Mouse (Mus musculus) stomach, embryonic 15.5 days (tissue): ENCODE data around the gene Irf7. TPM values are rescaled to one million over a fixed set of nuclear protein-coding genes. Genes with fewer than 3 reads are reported as not detected.
A peak's percentile ranks its signal among the peaks of the same experiment; 100 is the strongest.
"Not testable (repeated sequence)": the region's sequence is repeated elsewhere in the genome, so short reads cannot be mapped to it uniquely, and the experiment has no call there.

ENCODE experiments used
- ATAC-seq: fragments of 200-750 bp; cut with Nextera tagmentation; 2 replicates; pipeline ENCODE4 v1.8.0; 2017; ENCODE audit warnings: low read depth, moderate number of reproducible peaks, moderate TSS enrichment; ENCODE audit not compliant: insufficient read depth, low FRiP score
- H3K27ac ChIP-seq: fragments of 300-500 bp; sonication (generic); 2 replicates; pipeline ENCODE4 v1.5.1; 2015; ENCODE audit warnings: mild to moderate bottlenecking, inconsistent platforms
- H3K27me3 ChIP-seq: fragments of 300-500 bp; sonication (generic); replicated peaks from 2 replicates; pipeline ENCODE4 v1.6.1; 2015; ENCODE audit warnings: inconsistent platforms
- H3K36me3 ChIP-seq: fragments of 300-500 bp; sonication (generic); 2 replicates; pipeline ENCODE4 v1.6.1; 2015; ENCODE audit warnings: inconsistent platforms
- H3K4me1 ChIP-seq: fragments of 300-500 bp; sonication (generic); 2 replicates; pipeline ENCODE4 v1.6.1; 2015; ENCODE audit warnings: inconsistent platforms
- H3K4me2 ChIP-seq: fragments of 300-500 bp; sonication (generic); 2 replicates; pipeline ENCODE4 v1.6.1; 2015; ENCODE audit warnings: mild to moderate bottlenecking, inconsistent platforms
- H3K4me3 ChIP-seq: fragments of 300-500 bp; sonication (generic); replicated peaks from 2 replicates; pipeline ENCODE4 v1.5.1; 2015; ENCODE audit warnings: inconsistent platforms
- H3K9ac ChIP-seq: fragments of 300-500 bp; sonication (generic); 2 replicates; pipeline ENCODE4 v1.6.1; 2015; ENCODE audit warnings: inconsistent platforms
- H3K9me3 ChIP-seq: fragments of 300-500 bp; sonication (generic); 2 replicates; pipeline ENCODE4 v1.6.1; 2016; ENCODE audit warnings: inconsistent platforms
- WGBS: fragments of 180-500 bp; shearing (Covaris S2); methylation state at CpG from one replicate; pipeline ENCODE4 v1.1.7; 2015; 5-methylcytosine and 5-hydroxymethylcytosine counted together
- polyA plus RNA-seq: library from polyadenylated mRNA; unstranded; fragments of >200 nt; fragmentation: Nextera tagmentation; extraction: Ambion mirVana; gene quantifications from 2 replicates; pipeline ENCODE4 v1.2.1, GENCODE M21; 2015

Irf7 gene
- polyA plus RNA-seq, 1 experiment from 2014 or later, result 5.7 TPM

DNA sequence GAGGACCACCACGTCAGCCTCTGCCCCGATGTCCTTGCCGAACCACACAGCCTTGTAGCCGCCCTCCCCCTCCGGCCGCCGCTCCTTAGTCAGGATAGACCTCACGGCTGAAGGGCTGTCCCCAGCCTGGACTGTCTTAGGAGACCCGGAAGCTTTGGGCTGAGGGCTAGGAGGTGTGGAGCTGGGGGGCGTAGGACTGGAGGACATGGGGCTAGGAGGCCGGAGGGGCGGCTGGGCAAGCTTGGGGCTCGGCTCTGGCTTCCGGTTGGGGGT, 2.9 kb upstream of the Irf7 start:
- no peak overlapping the region for H3K9ac ChIP-seq
- H3K27me3 ChIP-seq, result no peaks in the 10 kb centered on the region
- no peak overlapping the region for H3K4me3 ChIP-seq
- 0 out of 2 replicates have a peak overlapping the region, but pooled peaks have one; percentile 1 for H3K4me2 ChIP-seq
- peaks cover 4% of the 10 kb centered on the region; the same call in 1 of the 2 replicates for H3K36me3 ChIP-seq
- peaks cover 9% of the 10 kb centered on the region for H3K4me1 ChIP-seq
- H3K27ac ChIP-seq, result no peak overlapping the region
- WGBS, result 80% methylated on average over 14 of the region's 14 CpGs
- no peaks in the 10 kb centered on the region for H3K9me3 ChIP-seq
- ATAC-seq, result no peak

- no peak for ATAC-seq
- Histone ChIP-seq H3K4me3 (no peak overlapping the region), H3K9me3 (no peaks in the 10 kb centered on the region), H3K4me2 (0 out of 2 replicates have a peak overlapping the region, but pooled peaks have one; percentile 1), H3K4me1 (peaks cover 9% of the 10 kb centered on the region), H3K36me3 (peaks cover 9% of the 10 kb centered on the region; the same call in 1 of the 2 replicates), H3K27ac (no peak overlapping the region), H3K9ac (no peak overlapping the region), H3K27me3 (no peaks in the 10 kb centered on the region)
- 67% methylated on average over 24 of the region's 24 CpGs for WGBS
Measured at GRCm38 (mm10) chr7:141268466-141269272, 2.4 kb upstream of the Irf7 start.

DNA sequence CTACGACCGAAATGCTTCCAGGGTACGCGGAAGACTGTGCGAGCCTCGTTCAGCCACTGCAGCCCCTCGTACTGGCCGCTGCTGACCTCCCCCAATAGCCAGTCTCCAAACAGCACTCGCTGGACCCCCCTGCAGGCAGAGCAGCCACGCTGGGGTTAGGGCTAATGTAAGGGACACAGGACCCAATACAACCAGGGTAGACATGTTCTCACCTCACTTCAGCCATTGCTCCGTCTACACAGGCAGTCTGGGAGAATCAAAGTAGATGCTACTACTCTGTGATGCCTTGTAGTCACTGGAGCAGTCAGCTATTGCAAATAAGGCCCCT, 906 bp downstream of the Irf7 start:
- Histone ChIP-seq H3K4me3 (peak overlapping the region; percentile 60; the same call in 1 of the 2 replicates), H3K9ac (no peak overlapping the region), H3K9me3 (no peaks in the 10 kb centered on the region), H3K4me2 (peak overlapping the region; percentile 93), H3K27me3 (no peaks in the 10 kb centered on the region), H3K4me1 (peaks cover 9% of the 10 kb centered on the region), H3K36me3 (peaks cover 41% of the 10 kb centered on the region), H3K27ac (no peak overlapping the region)
- ATAC-seq, result no peak
- WGBS, result 33% methylated on average over 11 of the region's 11 CpGs

GRCm38 (mm10) chr7:141264761-141265410, 1.4 kb downstream of the Irf7 start:
- H3K9me3 ChIP-seq, result no peaks in the 10 kb centered on the region
- H3K4me1 ChIP-seq, result peaks cover 9% of the 10 kb centered on the region
- H3K9ac ChIP-seq, result no peak overlapping the region
- no peak overlapping the region for H3K27ac ChIP-seq
- H3K36me3 ChIP-seq, result peaks cover 46% of the 10 kb centered on the region
- no peak overlapping the region for H3K4me3 ChIP-seq
- peak overlapping the region; percentile 93 for H3K4me2 ChIP-seq
- WGBS, result 30% methylated on average over 12 of the region's 12 CpGs
- H3K27me3 ChIP-seq, result no peaks in the 10 kb centered on the region
- 0 out of 2 replicates have a peak, but pooled peaks have one; percentile 33 for ATAC-seq

DNA sequence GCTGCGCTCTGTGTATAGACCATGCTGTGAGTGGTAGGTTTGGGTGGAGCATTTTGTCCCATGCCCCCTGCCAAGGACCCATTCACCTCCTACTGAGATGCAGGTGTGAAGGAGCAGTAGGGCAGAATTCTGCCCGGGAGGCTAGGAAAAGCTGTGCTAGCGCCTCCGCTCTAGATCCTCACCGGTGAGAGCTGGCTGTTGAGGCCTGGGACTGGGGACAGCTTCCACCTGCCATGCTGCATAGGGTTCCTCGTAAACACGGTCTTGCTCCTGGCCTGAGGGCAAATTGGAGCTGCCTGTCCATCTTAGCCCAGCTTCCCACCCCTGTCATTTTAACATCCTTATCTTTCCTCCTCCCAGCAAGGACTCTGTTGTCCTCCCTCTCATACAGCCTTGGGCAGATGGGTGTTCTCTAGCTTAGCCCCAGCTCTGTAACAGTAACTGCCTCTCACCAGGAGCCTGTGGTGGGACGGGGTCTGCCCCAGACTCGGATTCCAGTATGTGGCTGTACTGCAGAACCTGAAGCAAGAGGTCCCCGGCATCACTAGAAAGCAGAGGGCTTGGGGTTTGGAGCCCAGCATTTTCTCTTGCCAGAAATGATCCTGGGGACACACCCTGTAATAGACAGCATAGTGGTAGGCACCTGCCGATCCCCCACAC, 2.1 kb downstream of the Irf7 start:
- H3K9me3 ChIP-seq, result no peaks in the 10 kb centered on the region
- ATAC-seq, result no peak
- no peak overlapping the region for H3K4me3 ChIP-seq
- H3K9ac ChIP-seq, result no peak overlapping the region
- H3K4me2 ChIP-seq, result no peak overlapping the region
- no peak overlapping the region for H3K27ac ChIP-seq
- peaks cover 9% of the 10 kb centered on the region for H3K4me1 ChIP-seq
- WGBS, result 73% methylated on average over 11 of the region's 11 CpGs
- H3K36me3 ChIP-seq, result peaks cover 52% of the 10 kb centered on the region
- no peaks in the 10 kb centered on the region for H3K27me3 ChIP-seq

GRCm38 (mm10) chr7:141263640-141264039, 2.6 kb downstream of the Irf7 start:
- 86% methylated on average over 13 of the region's 13 CpGs for WGBS

DNA sequence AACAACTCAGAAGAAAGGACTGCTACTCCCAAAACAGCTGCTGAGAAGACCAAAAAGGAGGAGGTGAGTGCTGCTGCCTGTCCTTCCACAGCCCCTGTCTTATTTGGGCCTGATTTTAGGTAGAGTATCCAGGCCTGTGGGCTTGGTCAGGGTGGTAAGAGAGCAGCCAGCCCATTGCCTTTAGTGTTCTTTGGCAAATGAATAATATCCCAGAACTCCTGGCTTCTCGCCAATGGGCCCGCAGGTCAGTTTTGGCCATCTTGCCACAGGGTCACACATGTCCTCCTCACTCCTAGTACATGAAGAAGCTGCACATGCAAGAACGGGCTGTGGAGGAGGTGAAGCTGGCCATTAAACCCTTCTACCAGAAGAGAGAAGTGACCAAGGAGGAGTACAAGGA, 4.8 kb downstream of the Irf7 start:
- WGBS, result 88% methylated on average over 3 of the region's 3 CpGs
- no peak overlapping the region for H3K9ac ChIP-seq
- no peaks in the 10 kb centered on the region for H3K9me3 ChIP-seq
- H3K27me3 ChIP-seq, result no peaks in the 10 kb centered on the region
- H3K27ac ChIP-seq, result no peak overlapping the region
- no peak overlapping the region for H3K4me3 ChIP-seq
- H3K36me3 ChIP-seq, result peaks cover 78% of the 10 kb centered on the region
- H3K4me2 ChIP-seq, result no peak overlapping the region
- peaks cover 8% of the 10 kb centered on the region for H3K4me1 ChIP-seq
- no peak for ATAC-seq

More at GRCm38 (mm10) chr7:141263640-141264039, 2.6 kb downstream of the Irf7 start:
- Histone ChIP-seq H3K9me3 (no peaks in the 10 kb centered on the region), H3K4me1 (peaks cover 9% of the 10 kb centered on the region), H3K27me3 (no peaks in the 10 kb centered on the region), H3K4me2 (no peak overlapping the region), H3K4me3 (no peak overlapping the region), H3K36me3 (peaks cover 58% of the 10 kb centered on the region), H3K9ac (no peak overlapping the region), H3K27ac (no peak overlapping the region)
- no peak for ATAC-seq

GRCm38 (mm10) chr7:141256159-141256558, 10.1 kb downstream of the Irf7 start:
- Histone ChIP-seq H3K4me3 (no peak overlapping the region), H3K9me3 (no peaks in the 10 kb centered on the region), H3K9ac (no peak overlapping the region), H3K27me3 (no peaks in the 10 kb centered on the region), H3K36me3 (peaks cover 81% of the 10 kb centered on the region), H3K4me1 (no peaks in the 10 kb centered on the region), H3K4me2 (no peak overlapping the region), H3K27ac (no peak overlapping the region)
- ATAC-seq, result no peak
- 88% methylated on average over 10 of the region's 10 CpGs for WGBS

DNA sequence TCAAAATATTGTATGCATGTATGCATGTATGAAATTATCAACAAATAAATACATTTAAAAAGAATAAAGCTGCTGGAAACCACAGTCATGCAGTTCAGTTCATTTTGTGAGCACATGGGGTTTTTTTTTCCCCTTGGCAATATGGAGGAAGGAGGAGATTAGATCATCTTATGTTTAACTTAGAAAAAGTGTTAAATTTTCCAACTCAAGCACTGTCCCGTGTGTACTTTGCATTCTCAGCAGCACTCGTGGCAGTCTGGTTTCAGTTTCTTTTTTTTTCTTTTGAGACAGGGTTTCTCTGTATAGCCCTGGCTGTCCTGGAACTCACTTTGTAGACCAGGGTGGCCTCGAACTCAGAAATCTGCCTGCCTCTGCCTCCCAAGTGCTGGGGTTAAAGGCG, 15.8 kb downstream of the Irf7 start:
- H3K9me3 ChIP-seq, H3K4me1 ChIP-seq, H3K4me3 ChIP-seq, ATAC-seq, H3K4me2 ChIP-seq, H3K27me3 ChIP-seq, H3K9ac ChIP-seq, H3K27ac ChIP-seq: not testable (repeated sequence)
- peaks cover 72% of the 10 kb centered on the region for H3K36me3 ChIP-seq
- 84% methylated on average over 4 of the region's 4 CpGs for WGBS

DNA sequence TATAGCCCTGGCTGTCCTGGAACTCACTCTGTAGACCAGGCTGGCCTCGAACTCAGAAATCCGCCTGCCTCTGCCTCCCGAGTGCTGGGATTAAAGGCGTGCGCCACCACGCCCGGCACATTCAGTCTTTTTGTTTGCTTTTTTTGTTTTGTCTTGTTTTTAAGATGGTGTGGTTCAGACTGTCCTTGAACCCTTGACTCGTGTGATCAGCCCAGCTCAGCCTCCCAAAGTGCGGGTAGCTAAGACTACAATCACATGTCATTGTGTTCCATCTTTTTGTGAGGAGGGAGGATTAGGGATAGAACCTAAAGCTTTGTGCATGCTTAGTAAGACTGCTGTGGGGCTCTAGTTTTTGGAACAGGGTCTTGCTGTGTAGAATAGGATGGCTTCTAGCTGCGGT, 34.7 kb downstream of the Irf7 start:
- H3K4me2 ChIP-seq, result no peak overlapping the region
- no peaks in the 10 kb centered on the region for H3K27me3 ChIP-seq
- no peak overlapping the region for H3K4me3 ChIP-seq
- peaks cover 22% of the 10 kb centered on the region for H3K4me1 ChIP-seq
- H3K9me3 ChIP-seq, result no peaks in the 10 kb centered on the region
- peaks cover 47% of the 10 kb centered on the region for H3K36me3 ChIP-seq
- no peak overlapping the region for H3K27ac ChIP-seq
- WGBS, result 88% methylated on average over 10 of the region's 10 CpGs
- ATAC-seq, result no peak
- no peak overlapping the region for H3K9ac ChIP-seq

- Histone ChIP-seq H3K27ac (no peak overlapping the region), H3K4me1 (peaks cover 22% of the 10 kb centered on the region), H3K9me3 (no peaks in the 10 kb centered on the region), H3K9ac (no peak overlapping the region), H3K27me3 (no peaks in the 10 kb centered on the region), H3K4me3 (no peak overlapping the region), H3K4me2 (no peak overlapping the region), H3K36me3 (peaks cover 44% of the 10 kb centered on the region)
- no peak for ATAC-seq
- WGBS, result 95% methylated on average over 3 of the region's 3 CpGs
Measured at GRCm38 (mm10) chr7:141231111-141231510, 35.2 kb downstream of the Irf7 start.

DNA sequence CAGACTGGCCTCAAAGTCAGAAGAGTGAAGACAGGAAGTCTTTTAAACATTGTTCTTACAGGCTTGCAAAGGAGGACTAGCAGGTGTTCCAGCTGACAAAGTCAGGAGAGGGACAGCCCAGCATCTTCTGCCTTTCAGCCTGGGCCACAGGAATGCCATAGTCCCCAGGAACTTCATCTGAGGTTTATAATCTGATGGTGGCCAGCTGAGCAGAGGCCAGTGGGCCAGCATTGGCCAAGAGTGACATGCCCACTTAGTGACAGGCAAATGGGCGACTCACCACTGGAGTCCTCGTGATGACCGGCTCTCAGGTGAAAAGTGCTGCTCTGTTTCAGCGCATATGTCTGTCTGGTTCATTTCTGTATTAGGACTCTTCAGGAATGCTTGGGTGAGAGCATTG, 35.7 kb downstream of the Irf7 start:
- no peaks in the 10 kb centered on the region for H3K9me3 ChIP-seq
- 0 out of 2 replicates have a peak overlapping the region, but pooled peaks have one; percentile 3 for H3K4me3 ChIP-seq
- no peak overlapping the region for H3K27ac ChIP-seq
- no peak overlapping the region for H3K9ac ChIP-seq
- 88% methylated on average over 4 of the region's 4 CpGs for WGBS
- peaks cover 40% of the 10 kb centered on the region for H3K36me3 ChIP-seq
- no peaks in the 10 kb centered on the region for H3K27me3 ChIP-seq
- no peak for ATAC-seq
- peaks cover 22% of the 10 kb centered on the region for H3K4me1 ChIP-seq
- peak overlapping the region; percentile 75; the same call in 1 of the 2 replicates for H3K4me2 ChIP-seq
